Mouse (Mus musculus) thymus, postnatal 36 days (tissue): ENCODE measurements around the gene Pdpn.
"Not testable (repeated sequence)": the region's sequence is repeated elsewhere in the genome, so short reads cannot be mapped to it uniquely, and the experiment has no call there.

Experiments
- DNase-seq, 2 experiments: peaks; one replicate each; pipeline ENCODE4 v3.0.0; 2022; ENCODE audit warnings: mixed read lengths in 2 of 2

The Pdpn gene

DNA sequence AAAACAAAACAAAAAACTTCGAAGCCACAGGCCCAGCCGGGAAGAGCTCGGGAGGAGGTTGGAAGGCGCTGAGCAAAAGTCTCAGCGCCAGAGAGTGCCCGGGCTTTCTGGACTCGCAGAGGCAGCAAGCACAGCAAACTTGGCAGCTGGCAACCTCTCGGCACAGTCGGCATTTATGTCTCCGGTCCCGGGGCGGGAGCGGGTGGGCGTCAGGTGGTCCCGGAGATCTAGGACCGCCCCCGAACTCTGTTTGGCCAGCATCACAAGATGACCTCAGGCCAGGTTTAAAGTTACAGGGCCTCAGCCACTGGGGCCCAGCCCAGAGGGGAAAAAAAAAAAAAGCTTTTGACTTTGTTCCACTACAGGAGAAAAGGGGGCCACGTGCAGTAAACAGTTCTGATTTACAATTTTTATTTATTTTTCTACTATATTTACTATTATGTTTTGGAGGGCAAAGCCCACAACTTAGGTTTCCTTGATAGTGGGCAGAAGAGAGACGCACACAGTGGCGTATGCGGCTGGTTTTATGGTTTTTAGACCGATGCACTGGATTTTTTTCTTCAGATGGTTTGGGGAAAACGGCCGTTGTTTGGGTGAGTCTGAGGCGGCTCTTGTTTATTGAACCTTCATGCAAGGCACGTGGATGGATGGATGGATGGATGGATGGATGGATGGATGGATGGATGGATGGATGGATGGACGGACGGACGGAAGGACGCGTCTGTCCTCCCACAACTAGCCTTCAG is at the start of gene Pdpn:
Gene Pdpn (minus strand): TSS at position 240 of the 746 bp plus-strand sequence.
- no peak for DNase-seq

- DNase-seq = no peak
These were observed 49.3 kb upstream of the Pdpn start for GRCm38 (mm10) chr4:143348678-143349077.

DNA sequence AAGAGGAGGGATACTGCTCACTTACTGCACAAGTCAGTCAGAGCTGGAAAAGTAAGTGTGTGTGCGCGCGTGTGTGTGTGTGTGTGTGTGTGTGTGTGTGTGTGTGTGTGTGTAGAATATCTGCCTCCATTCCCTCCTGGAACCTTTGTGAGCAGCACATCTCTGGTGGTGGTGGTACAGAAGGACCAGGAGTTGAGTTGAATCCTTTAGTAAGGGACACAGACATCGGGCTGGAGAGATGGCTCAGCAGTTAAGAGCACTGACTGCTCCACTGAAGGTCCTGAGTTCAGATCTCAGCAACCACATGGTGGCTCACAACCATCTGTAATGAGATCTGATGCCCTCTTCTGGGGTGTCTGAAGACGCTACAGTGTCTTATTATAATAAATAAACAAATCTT is 46.1 kb upstream of the Pdpn start:
- DNase-seq = not testable (repeated sequence)

GRCm38 (mm10) chr4:143341470-143341869 is 42.1 kb upstream of the Pdpn start:
- DNase-seq = no peak

DNA sequence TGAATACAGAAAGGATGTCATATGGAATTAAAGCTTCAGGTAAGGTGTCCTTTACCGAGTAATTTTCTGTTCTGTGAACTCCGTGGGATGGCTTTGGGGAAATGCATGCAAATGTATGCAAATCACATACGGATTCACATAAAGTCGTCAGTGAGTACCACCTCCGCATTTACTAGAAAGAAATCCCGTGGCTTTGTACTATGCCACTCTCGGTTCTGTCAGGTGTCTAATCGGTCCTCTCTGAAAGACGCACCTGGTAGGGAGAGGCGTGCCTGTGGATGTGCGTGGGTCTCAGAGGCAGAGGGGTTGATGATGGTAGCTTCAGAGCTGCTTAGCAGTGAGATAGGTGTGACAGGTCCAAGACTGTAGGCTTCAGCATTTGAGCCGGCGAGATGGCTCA is 40.4 kb upstream of the Pdpn start:
- no peak for DNase-seq

DNA sequence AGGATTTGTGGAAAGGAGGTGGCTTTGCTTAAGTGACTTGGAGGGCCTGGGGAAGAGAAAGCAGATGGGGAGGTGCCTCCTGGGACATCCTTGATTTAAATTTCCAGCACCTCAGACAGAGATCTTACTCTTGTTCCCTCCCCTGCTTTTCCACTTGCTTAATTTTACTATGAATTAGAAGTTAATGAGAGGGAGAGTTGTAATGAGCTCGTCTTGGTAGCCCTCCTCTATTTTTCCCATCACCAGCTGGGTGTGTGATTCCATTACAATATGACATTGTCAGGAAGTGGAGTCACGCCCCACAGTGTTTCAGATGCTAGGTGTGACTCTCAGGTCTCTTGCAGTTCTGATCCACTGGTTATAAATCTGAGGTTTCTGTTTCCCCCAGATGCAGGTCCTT is 36.7 kb upstream of the Pdpn start:
- DNase-seq = no peak

DNA sequence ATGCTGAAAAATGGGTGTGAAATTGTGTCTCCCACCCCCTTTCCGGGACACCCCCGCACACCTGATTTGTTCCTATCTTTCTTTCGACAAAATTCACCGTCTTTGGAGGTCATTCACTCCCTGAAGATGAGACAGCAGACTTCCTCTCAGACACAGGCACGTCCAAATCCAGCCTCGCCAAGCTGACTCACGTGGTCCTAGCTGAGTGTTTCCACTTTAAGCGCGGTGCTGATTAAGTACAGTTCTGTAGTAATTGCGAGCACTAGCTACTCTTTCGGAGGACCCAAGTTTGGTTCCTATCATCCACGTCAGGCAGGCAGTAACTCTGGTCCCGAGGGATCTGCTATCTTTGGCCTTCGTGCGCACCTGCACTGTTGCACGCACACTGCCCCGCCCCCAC is 35.6 kb upstream of the Pdpn start:
- DNase-seq = no peak

DNA sequence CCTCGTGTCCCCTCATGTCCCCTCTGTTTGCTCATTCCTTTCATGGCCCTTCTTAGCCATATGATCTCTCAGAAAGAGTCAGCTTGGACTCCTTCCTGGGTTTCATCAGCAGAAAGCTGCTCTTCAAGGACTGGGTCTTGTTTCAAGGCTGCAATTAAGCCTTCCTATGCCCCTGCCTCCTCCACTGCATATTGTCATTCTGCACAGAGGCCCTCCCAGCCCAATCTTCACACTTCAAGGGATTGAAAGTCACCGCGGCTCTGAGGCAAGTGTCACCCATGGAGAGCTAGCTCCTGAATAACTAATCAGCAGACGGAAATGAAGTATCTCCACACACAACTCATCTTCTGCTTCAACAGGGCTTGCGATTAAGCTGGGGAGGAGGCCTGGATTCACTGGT is 34.8 kb upstream of the Pdpn start:
- no peak for DNase-seq

DNA sequence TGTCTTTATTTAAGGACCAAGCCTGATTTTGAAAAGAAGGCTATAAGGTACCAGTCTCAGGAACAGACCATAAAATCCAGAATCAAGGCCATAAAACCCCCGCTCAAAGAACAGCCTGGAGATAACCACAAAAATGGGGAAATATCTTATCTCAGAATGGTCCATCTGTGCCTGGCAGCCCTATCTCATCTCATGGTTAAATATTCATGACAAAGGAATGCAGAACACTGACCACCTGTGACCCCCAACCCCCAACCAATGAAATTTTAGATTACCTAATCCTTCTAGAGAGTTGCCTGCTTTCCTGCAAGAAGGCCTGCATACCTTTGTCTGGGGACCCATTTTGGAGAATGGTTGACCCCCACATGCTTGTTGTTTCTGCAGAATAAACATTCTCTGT is 32.4 kb upstream of the Pdpn start:
- DNase-seq = no peak

GRCm38 (mm10) chr4:143330566-143330965 is 31.2 kb upstream of the Pdpn start:
- DNase-seq = no peak

GRCm38 (mm10) chr4:143325625-143325941 is 26.2 kb upstream of the Pdpn start:
- DNase-seq = peak; percentile 41 to 52

- no peak for DNase-seq
These were observed 25.7 kb upstream of the Pdpn start for GRCm38 (mm10) chr4:143324925-143325624.

DNA sequence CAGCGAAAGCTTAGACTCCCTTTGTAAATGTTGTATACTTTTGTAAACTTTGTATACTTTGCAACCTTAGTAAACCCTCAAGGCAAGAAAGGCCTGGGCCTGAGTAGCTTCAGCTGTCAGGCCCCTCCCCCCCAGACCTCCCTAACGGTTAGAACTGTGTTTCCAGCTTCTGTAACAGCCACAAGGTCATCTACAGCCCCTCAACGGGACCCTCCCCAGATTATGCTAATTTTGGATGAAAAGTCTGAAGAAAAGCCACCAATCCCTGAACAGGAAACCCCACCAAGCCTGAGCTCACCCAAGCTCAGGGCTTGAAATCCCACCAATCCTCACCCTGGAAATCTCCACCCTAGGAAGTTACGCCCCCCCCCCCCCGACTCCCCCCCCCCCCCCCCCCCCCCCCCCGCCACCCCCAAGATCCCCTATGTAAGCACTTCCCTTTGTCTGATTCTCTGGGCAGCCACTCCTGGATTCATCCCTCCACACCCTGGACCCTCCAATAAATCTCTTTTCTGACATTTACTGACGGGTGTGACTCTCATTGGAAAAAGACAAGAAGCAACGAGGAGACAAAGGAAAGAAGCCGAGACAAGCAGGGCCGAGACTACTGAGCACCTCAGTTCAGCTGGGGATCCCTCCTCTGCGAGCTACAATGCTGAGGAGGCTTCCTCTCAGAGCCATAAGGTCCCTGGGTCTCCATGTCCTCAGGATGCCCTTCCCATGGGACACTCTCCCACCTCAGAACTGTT is 25.0 kb upstream of the Pdpn start:
- no peak for DNase-seq

GRCm38 (mm10) chr4:143313299-143313698 is 13.9 kb upstream of the Pdpn start:
- no peak for DNase-seq

- no peak for DNase-seq
These were observed 12.0 kb upstream of the Pdpn start for GRCm38 (mm10) chr4:143311341-143311740.

DNA sequence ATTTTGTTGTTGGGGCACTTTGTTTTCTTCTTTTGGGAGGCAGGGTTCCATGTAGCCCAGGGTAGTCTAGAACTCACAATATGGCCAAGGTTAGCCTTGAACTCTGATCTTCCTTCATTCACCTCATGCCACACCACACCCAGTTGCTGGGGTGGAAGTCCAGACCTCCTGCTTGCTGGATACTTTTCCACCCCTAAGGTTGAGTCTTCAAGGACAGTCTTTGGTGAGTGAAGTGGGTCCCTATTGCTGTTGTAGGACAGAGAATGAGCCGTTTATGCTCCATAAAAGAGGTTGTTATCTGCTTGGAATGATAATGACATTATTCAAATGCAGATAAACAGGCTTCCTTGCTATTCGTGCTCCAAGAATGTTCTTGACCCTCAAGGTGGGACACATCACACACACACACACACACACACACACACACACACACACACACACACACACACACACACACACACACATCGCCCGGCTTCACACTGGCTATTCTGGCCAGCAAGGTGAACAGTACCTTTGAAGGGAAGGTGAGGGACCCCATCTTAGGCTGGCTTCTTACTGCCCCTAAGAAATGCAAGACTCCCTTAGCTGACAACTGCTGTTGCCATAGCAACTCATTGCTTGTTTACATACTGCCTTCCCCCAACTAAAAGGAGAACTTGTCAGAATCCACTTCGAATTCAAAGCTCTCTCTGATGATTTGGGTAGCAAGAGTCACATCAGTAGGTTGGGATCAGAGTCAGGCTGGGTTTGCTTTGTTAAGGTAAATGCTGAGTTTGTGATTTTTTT is 6.8 kb upstream of the Pdpn start:
- DNase-seq = no peak

DNA sequence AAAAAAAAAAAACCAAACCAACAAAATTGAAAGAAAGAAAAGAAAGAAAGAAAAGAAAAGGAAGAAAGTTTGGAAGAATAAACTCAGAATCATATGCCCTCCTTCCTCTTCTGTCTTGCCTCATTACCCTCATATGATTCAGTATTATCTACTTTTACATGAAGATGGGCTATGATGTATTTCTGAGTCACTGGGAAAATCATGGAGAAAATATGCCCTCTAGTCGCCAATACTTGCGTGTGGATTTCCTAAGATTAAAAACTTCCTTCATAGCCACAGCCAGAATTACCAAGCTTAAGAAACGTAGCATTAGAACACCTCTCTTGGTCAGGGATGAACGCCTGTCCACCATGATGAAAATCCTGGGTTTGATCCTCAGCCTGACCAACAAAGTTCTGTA is 5.7 kb upstream of the Pdpn start:
- no peak for DNase-seq

- no peak for DNase-seq
These were observed 3.0 kb upstream of the Pdpn start for GRCm38 (mm10) chr4:143302279-143302890.

DNA sequence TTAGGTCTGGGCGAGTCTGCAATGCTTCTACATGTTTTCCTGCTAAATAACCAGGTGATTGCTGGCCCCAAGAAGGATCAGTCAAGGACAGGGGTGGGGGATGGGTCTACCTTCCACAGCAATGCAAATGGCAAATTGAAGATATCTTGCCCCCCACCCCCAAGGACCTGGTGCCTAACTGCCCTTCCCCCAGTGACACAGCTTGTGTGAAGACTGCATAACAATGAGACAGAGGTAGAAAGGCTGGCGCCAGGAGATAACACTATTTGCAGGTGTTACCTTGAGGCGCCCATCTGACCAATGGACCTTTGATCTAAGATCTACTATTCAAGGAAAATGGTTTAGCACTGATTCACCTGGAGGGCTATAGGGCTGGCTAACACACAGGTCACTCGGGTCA is 2.5 kb upstream of the Pdpn start:
- DNase-seq = no peak

GRCm38 (mm10) chr4:143301042-143301441 is 1.7 kb upstream of the Pdpn start:
- no peak for DNase-seq

DNA sequence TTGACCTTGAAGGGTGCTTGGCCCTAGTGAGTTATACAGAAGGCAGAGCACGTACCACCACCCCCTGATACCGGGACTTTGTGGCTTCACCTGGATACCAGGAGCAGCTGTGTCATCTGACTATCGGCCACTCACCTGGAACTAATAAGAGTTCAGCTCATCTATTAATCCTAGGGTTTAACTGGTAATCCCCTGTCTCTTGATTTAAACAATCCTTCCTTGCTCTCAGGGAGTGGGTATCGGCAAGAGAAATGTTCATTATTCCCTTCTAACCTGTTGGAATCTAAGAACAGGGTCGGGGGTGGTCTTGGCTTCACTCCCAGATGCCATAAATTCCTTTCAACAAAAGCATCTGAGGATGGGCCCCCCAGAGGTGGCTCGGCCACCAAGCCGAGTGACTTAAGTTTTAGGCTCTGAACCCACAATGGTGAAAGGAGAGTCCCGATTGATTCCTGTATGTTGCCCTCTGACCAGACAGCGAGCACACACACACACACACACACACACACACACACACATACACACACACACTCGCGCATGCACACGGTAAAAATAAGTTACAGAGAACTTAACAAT is 837 bp upstream of the Pdpn start:
- DNase-seq = no peak
